Mouse (Mus musculus): Measurements from ENCODE around the gene Sntb2. TPM values are rescaled to one million over a fixed set of nuclear protein-coding genes. Genes with fewer than 3 reads are reported as not detected.

Gene Sntb2
- total RNA-seq, 4 experiments from 2014 or later = 10.6 to 11.6 (median 11.3) TPM

GRCm38 (mm10) chr8:106929155-106929913 is 6.2 kb upstream of the Sntb2 start:
- peak; percentile 83 for DNase-seq (ENCODE audit: low spot score)

GRCm38 (mm10) chr8:106929921-106930320 is 5.6 kb upstream of the Sntb2 start:
- DNase-seq (ENCODE audit: low spot score) = no peak

GRCm38 (mm10) chr8:106932376-106933065 is 3.0 kb upstream of the Sntb2 start:
- DNase-seq (ENCODE audit: low spot score) = no peak

- DNase-seq (ENCODE audit: low spot score) = no peak
Measured at GRCm38 (mm10) chr8:106933506-106934143, 1.9 kb upstream of the Sntb2 start.

- DNase-seq (ENCODE audit: low spot score) = no peak
Measured at GRCm38 (mm10) chr8:106934226-106934977, 1.1 kb upstream of the Sntb2 start.

GRCm38 (mm10) chr8:106935899-106936477 is 438 bp downstream of the Sntb2 start:
- no peak for DNase-seq (ENCODE audit: low spot score)

GRCm38 (mm10) chr8:106936478-106937051 is 1.0 kb downstream of the Sntb2 start:
- no peak for DNase-seq (ENCODE audit: low spot score)

- DNase-seq (ENCODE audit: low spot score) = no peak
Measured at GRCm38 (mm10) chr8:106937081-106937800, 1.7 kb downstream of the Sntb2 start.

- no peak for DNase-seq (ENCODE audit: low spot score)
Measured at GRCm38 (mm10) chr8:106941806-106942205, 6.3 kb downstream of the Sntb2 start.

- DNase-seq (ENCODE audit: low spot score) = no peak
Measured at GRCm38 (mm10) chr8:106943874-106944418, 8.4 kb downstream of the Sntb2 start.

- peak; percentile 83 for DNase-seq (ENCODE audit: low spot score)
Measured at GRCm38 (mm10) chr8:106944756-106945155, 9.2 kb downstream of the Sntb2 start.

GRCm38 (mm10) chr8:106948678-106949243 is 13.2 kb downstream of the Sntb2 start:
- no peak for DNase-seq (ENCODE audit: low spot score)

- no peak for DNase-seq (ENCODE audit: low spot score)
Measured at GRCm38 (mm10) chr8:106951707-106952106, 16.2 kb downstream of the Sntb2 start.

GRCm38 (mm10) chr8:106953571-106953970 is 18.0 kb downstream of the Sntb2 start:
- no peak for DNase-seq (ENCODE audit: low spot score)

GRCm38 (mm10) chr8:106957086-106957485 is 21.5 kb downstream of the Sntb2 start:
- no peak for DNase-seq (ENCODE audit: low spot score)

GRCm38 (mm10) chr8:106958212-106958611 is 22.7 kb downstream of the Sntb2 start:
- no peak for DNase-seq (ENCODE audit: low spot score)

- DNase-seq (ENCODE audit: low spot score) = no peak
Measured at GRCm38 (mm10) chr8:106959626-106960025, 24.1 kb downstream of the Sntb2 start.

- DNase-seq (ENCODE audit: low spot score) = no peak
Measured at GRCm38 (mm10) chr8:106962322-106962721, 26.8 kb downstream of the Sntb2 start.

GRCm38 (mm10) chr8:106963365-106963764 is 27.8 kb downstream of the Sntb2 start:
- no peak for DNase-seq (ENCODE audit: low spot score)

GRCm38 (mm10) chr8:106964573-106964972 is 29.0 kb downstream of the Sntb2 start:
- no peak for DNase-seq (ENCODE audit: low spot score)
